Mouse (Mus musculus): Measurements from ENCODE around the gene Fank1. TPM values are rescaled to one million over a fixed set of nuclear protein-coding genes. Genes with fewer than 3 reads are reported as not detected.
A peak's percentile ranks its signal among the peaks of the same experiment; 100 is the strongest.

Fank1 gene
- polyA plus RNA-seq, 1 experiment: not detected

GRCm38 (mm10) chr7:133781991-133782390 lies 5.3 kb downstream of the Fank1 start:
- 65% methylated on average over 6 of the region's 6 CpGs for WGBS
- no peak overlapping the region for H3K27ac ChIP-seq (ENCODE audit: insufficient read depth, low read depth, low read length)
- peaks cover 6% of the 10 kb centered on the region for H3K4me1 ChIP-seq (ENCODE audit: control insufficient read depth, insufficient read depth, low read length)
- TF ChIP-seq POLR2A (IDR thresholded peaks at IDR 0.05; ENCODE audit: insufficient read depth, low read depth, low read length) (no peak), CTCF (IDR thresholded peaks at IDR 0.05; ENCODE audit: insufficient read depth, low read depth, low read length) (no peak)
- no peak overlapping the region for H3K4me3 ChIP-seq (ENCODE audit: insufficient read depth, low read depth, low read length)

GRCm38 (mm10) chr7:133782717-133783435 lies 6.2 kb downstream of the Fank1 start, which contains the start of gene Dhx32:
Gene Dhx32, minus strand, starts transcription at chr7:133782726.
- WGBS: 27% methylated on average over 18 of the region's 18 CpGs
- TF ChIP-seq CTCF (IDR thresholded peaks at IDR 0.05; ENCODE audit: insufficient read depth, low read depth, low read length) (0 out of 2 replicates have a peak, but pooled peaks have one; percentile 41), POLR2A (IDR thresholded peaks at IDR 0.05; ENCODE audit: insufficient read depth, low read depth, low read length) (no peak)

GRCm38 (mm10) chr7:133787571-133787970 lies 10.9 kb downstream of the Fank1 start:
- Histone ChIP-seq H3K4me1 (ENCODE audit: control insufficient read depth, insufficient read depth, low read length) (peaks cover 8% of the 10 kb centered on the region), H3K27ac (ENCODE audit: insufficient read depth, low read depth, low read length) (no peak overlapping the region), H3K4me3 (ENCODE audit: insufficient read depth, low read depth, low read length) (no peak overlapping the region)
- TF ChIP-seq POLR2A (IDR thresholded peaks at IDR 0.05; ENCODE audit: insufficient read depth, low read depth, low read length) (no peak), CTCF (IDR thresholded peaks at IDR 0.05; ENCODE audit: insufficient read depth, low read depth, low read length) (no peak)
- WGBS: 92% methylated on average over 6 of the region's 6 CpGs

More at GRCm38 (mm10) chr7:133782717-133783435, 6.2 kb downstream of the Fank1 start, which contains the start of gene Dhx32:
- H3K4me3 ChIP-seq (ENCODE audit: insufficient read depth, low read depth, low read length): no peak within 1 kb of the TSS
- peaks cover 6% of the 10 kb centered on the region for H3K4me1 ChIP-seq (ENCODE audit: control insufficient read depth, insufficient read depth, low read length)
- no peak within 1 kb of the TSS for H3K27ac ChIP-seq (ENCODE audit: insufficient read depth, low read depth, low read length)

GRCm38 (mm10) chr7:133788147-133788546 lies 11.5 kb downstream of the Fank1 start:
- 84% methylated on average over 3 of the region's 3 CpGs for WGBS
- Histone ChIP-seq H3K4me3 (ENCODE audit: insufficient read depth, low read depth, low read length) (no peak overlapping the region), H3K4me1 (ENCODE audit: control insufficient read depth, insufficient read depth, low read length) (peaks cover 4% of the 10 kb centered on the region; the same call in 1 of the 2 replicates), H3K27ac (ENCODE audit: insufficient read depth, low read depth, low read length) (no peak overlapping the region)
- TF ChIP-seq CTCF (IDR thresholded peaks at IDR 0.05; ENCODE audit: insufficient read depth, low read depth, low read length): no peak
- no peak for TF ChIP-seq POLR2A (IDR thresholded peaks at IDR 0.05; ENCODE audit: insufficient read depth, low read depth, low read length)

- 90% methylated on average over 4 of the region's 4 CpGs for WGBS
- H3K4me3 ChIP-seq (ENCODE audit: insufficient read depth, low read depth, low read length): no peak overlapping the region
- H3K4me1 ChIP-seq (ENCODE audit: control insufficient read depth, insufficient read depth, low read length): peaks cover 19% of the 10 kb centered on the region
- no peak for TF ChIP-seq CTCF (IDR thresholded peaks at IDR 0.05; ENCODE audit: insufficient read depth, low read depth, low read length)
- no peak for TF ChIP-seq POLR2A (IDR thresholded peaks at IDR 0.05; ENCODE audit: insufficient read depth, low read depth, low read length)
- H3K27ac ChIP-seq (ENCODE audit: insufficient read depth, low read depth, low read length): no peak overlapping the region
These were observed 13.5 kb downstream of the Fank1 start for GRCm38 (mm10) chr7:133790171-133790570.

- WGBS: 88% methylated on average over 4 of the region's 4 CpGs
- H3K27ac ChIP-seq (ENCODE audit: insufficient read depth, low read depth, low read length): no peak overlapping the region
- TF ChIP-seq CTCF (IDR thresholded peaks at IDR 0.05; ENCODE audit: insufficient read depth, low read depth, low read length): no peak
- no peak for TF ChIP-seq POLR2A (IDR thresholded peaks at IDR 0.05; ENCODE audit: insufficient read depth, low read depth, low read length)
- peaks cover 19% of the 10 kb centered on the region for H3K4me1 ChIP-seq (ENCODE audit: control insufficient read depth, insufficient read depth, low read length)
- no peak overlapping the region for H3K4me3 ChIP-seq (ENCODE audit: insufficient read depth, low read depth, low read length)
These were observed 14.1 kb downstream of the Fank1 start for GRCm38 (mm10) chr7:133790608-133791229.

- peaks cover 19% of the 10 kb centered on the region for H3K4me1 ChIP-seq (ENCODE audit: control insufficient read depth, insufficient read depth, low read length)
- H3K27ac ChIP-seq (ENCODE audit: insufficient read depth, low read depth, low read length): no peak overlapping the region
- 44% methylated on average over 1 of the region's 1 CpGs for WGBS
- TF ChIP-seq POLR2A (IDR thresholded peaks at IDR 0.05; ENCODE audit: insufficient read depth, low read depth, low read length): no peak
- no peak for TF ChIP-seq CTCF (IDR thresholded peaks at IDR 0.05; ENCODE audit: insufficient read depth, low read depth, low read length)
- no peak overlapping the region for H3K4me3 ChIP-seq (ENCODE audit: insufficient read depth, low read depth, low read length)
These were observed 16.1 kb downstream of the Fank1 start for GRCm38 (mm10) chr7:133792771-133793170.

GRCm38 (mm10) chr7:133793248-133794131 lies 16.8 kb downstream of the Fank1 start:
- 30% methylated on average over 10 of the region's 10 CpGs for WGBS
- TF ChIP-seq POLR2A (IDR thresholded peaks at IDR 0.05; ENCODE audit: insufficient read depth, low read depth, low read length): no peak
- no peak for TF ChIP-seq CTCF (IDR thresholded peaks at IDR 0.05; ENCODE audit: insufficient read depth, low read depth, low read length)
- Histone ChIP-seq H3K27ac (ENCODE audit: insufficient read depth, low read depth, low read length) (peak overlapping the region; percentile 92), H3K4me3 (ENCODE audit: insufficient read depth, low read depth, low read length) (no peak overlapping the region), H3K4me1 (ENCODE audit: control insufficient read depth, insufficient read depth, low read length) (peaks cover 19% of the 10 kb centered on the region)

Measured in olfactory bulb, adult 2 months (tissue).